Mouse (Mus musculus) ovary, adult 10 weeks (tissue): ENCODE data around the gene Tmem238. TPM values are rescaled to one million over a fixed set of nuclear protein-coding genes. Genes with fewer than 3 reads are reported as not detected.

ENCODE experiments used
- polyA plus RNA-seq: library from polyadenylated mRNA; stranded (reverse); fragments of 350-450 nt; fragmentation: Illumina TruSeq; extraction: RNeasy Lipid Tissue Mini Kit (QIAGEN cat#74804); gene quantifications from one replicate; pipeline ENCODE4 v1.2.3, GENCODE M21; 2014

Gene Tmem238
- polyA plus RNA-seq = 0.46 TPM

GRCm38 (mm10) chr7:4789436-4789935 lies at the start of gene Tmem238:
Gene Tmem238 (minus strand): TSS chr7:4789656.

GRCm38 (mm10) chr7:4812303-4813104 lies 23.0 kb upstream of the Tmem238 start, which contains the start of gene Ube2s:
Gene Ube2s (minus strand): TSS chr7:4812590.

GRCm38 (mm10) chr7:4792278-4793212 lies 3.1 kb upstream of the Tmem238 start, which contains the start of gene Rpl28:
Gene Rpl28 (plus strand): TSS chr7:4792874.

GRCm38 (mm10) chr7:4782759-4783158 lies 6.7 kb downstream of the Tmem238 start, which contains the start of the genes Il11 and Tmem190:
Gene Il11 (minus strand): TSS chr7:4782859.
Gene Tmem190 (plus strand): TSS chr7:4782937.

GRCm38 (mm10) chr7:4771202-4771601 lies 18.3 kb downstream of the Tmem238 start, which contains the start of gene Fam71e2:
Gene Fam71e2 (minus strand): TSS chr7:4771302.

GRCm38 (mm10) chr7:4752821-4753570 lies 36.5 kb downstream of the Tmem238 start, which contains the start of gene Cox6b2:
Gene Cox6b2 (minus strand): TSS chr7:4753094.

GRCm38 (mm10) chr7:4739544-4740275 lies 49.7 kb downstream of the Tmem238 start, which contains the start of gene Kmt5c:
Gene Kmt5c (plus strand): TSS chr7:4740115.

Other genes with a start within 250 kb of the Tmem238 start
- gene Syt5, start 242.1 kb downstream of the Tmem238 start, polyA plus RNA-seq = 0.26 TPM
- not detected for gene Ptprh, start 185.6 kb downstream of the Tmem238 start, polyA plus RNA-seq
- gene Tmem86b, start 158.2 kb downstream of the Tmem238 start, polyA plus RNA-seq = not detected
- 10.6 TPM for gene Ppp6r1, start 130.6 kb downstream of the Tmem238 start, polyA plus RNA-seq
- not detected for gene Hspbp1, start 104.6 kb downstream of the Tmem238 start, polyA plus RNA-seq
- 0.40 TPM for gene Brsk1, start 99.1 kb downstream of the Tmem238 start, polyA plus RNA-seq
- not detected for gene Tmem150b, start 64.4 kb downstream of the Tmem238 start, polyA plus RNA-seq
- 1.2 TPM for gene Kmt5c, start 49.5 kb downstream of the Tmem238 start, polyA plus RNA-seq
- not detected for gene Cox6b2, start 36.6 kb downstream of the Tmem238 start, polyA plus RNA-seq
- gene Fam71e2, start 18.4 kb downstream of the Tmem238 start, polyA plus RNA-seq = not detected
- gene Il11, start 6.8 kb downstream of the Tmem238 start, polyA plus RNA-seq = not detected
- not detected for gene Tmem190, start 6.7 kb downstream of the Tmem238 start, polyA plus RNA-seq
- gene Rpl28, start 3.2 kb upstream of the Tmem238 start, polyA plus RNA-seq = 14.1 TPM
- gene Ube2s, start 22.9 kb upstream of the Tmem238 start, polyA plus RNA-seq = 2.0 TPM
- gene Shisa7, start 55.0 kb upstream of the Tmem238 start, polyA plus RNA-seq = 0.57 TPM
- gene Isoc2b, start 80.6 kb upstream of the Tmem238 start, polyA plus RNA-seq = 1.9 TPM
- 1.7 TPM for gene Isoc2a, start 87.5 kb upstream of the Tmem238 start, polyA plus RNA-seq
- gene Gm36210, start 116.9 kb upstream of the Tmem238 start, polyA plus RNA-seq = not detected
- gene Zfp628, start 125.6 kb upstream of the Tmem238 start, polyA plus RNA-seq = not detected
- gene Nat14, start 132.4 kb upstream of the Tmem238 start, polyA plus RNA-seq = 0.57 TPM
- 0.14 TPM for gene Ssc5d, start 136.1 kb upstream of the Tmem238 start, polyA plus RNA-seq
- gene Sbk2, start 174.8 kb upstream of the Tmem238 start, polyA plus RNA-seq = 0.40 TPM
- gene Sbk3, start 181.5 kb upstream of the Tmem238 start, polyA plus RNA-seq = 0.51 TPM
- gene Zfp579, start 206.5 kb upstream of the Tmem238 start, polyA plus RNA-seq = 16.0 TPM
- not detected for gene Zfp524, start 224.8 kb upstream of the Tmem238 start, polyA plus RNA-seq
- gene Fiz1, start 225.0 kb upstream of the Tmem238 start, polyA plus RNA-seq = 22.1 TPM
- gene Gm44973, start 225.8 kb upstream of the Tmem238 start, polyA plus RNA-seq = not detected
- gene Zfp865, start 230.7 kb upstream of the Tmem238 start, polyA plus RNA-seq = 5.3 TPM
- not detected for gene Ccdc106, start 230.9 kb upstream of the Tmem238 start, polyA plus RNA-seq
- gene 4632433K11Rik, start 244.5 kb upstream of the Tmem238 start, polyA plus RNA-seq = 3.3 TPM
- 4.2 TPM for gene Zfp784, start 248.8 kb upstream of the Tmem238 start, polyA plus RNA-seq